Mouse (Mus musculus) midbrain, embryonic 15.5 days (tissue): ENCODE results near the gene Cbwd1. TPM values are rescaled to one million over a fixed set of nuclear protein-coding genes. Genes with fewer than 3 reads are reported as not detected.
"Not testable (repeated sequence)": the region's sequence is repeated elsewhere in the genome, so short reads cannot be mapped to it uniquely, and the experiment has no call there.

Source experiments
- ATAC-seq: fragments of 200-750 bp; cut with Nextera tagmentation; replicated peaks from 2 replicates; pipeline ENCODE4 v1.8.0; 2017; ENCODE audit warnings: moderate TSS enrichment
- H3K27ac ChIP-seq: fragments of 300-500 bp; sonication (generic); 2 replicates; pipeline ENCODE4 v1.5.1; 2015; ENCODE audit warnings: mild to moderate bottlenecking, inconsistent platforms
- H3K27me3 ChIP-seq: fragments of 300-500 bp; sonication (generic); replicated peaks from 2 replicates; pipeline ENCODE4 v1.6.1; 2015; ENCODE audit warnings: inconsistent platforms
- H3K36me3 ChIP-seq: fragments of 300-500 bp; sonication (generic); replicated peaks from 2 replicates; pipeline ENCODE4 v1.6.1; 2015; ENCODE audit warnings: inconsistent platforms
- H3K4me1 ChIP-seq: fragments of 300-500 bp; sonication (generic); 2 replicates; pipeline ENCODE4 v1.6.1; 2015; ENCODE audit warnings: inconsistent platforms
- H3K4me2 ChIP-seq: fragments of 300-500 bp; sonication (generic); 2 replicates; pipeline ENCODE4 v1.6.1; 2015; ENCODE audit warnings: inconsistent platforms, mild to moderate bottlenecking, moderate library complexity
- H3K4me3 ChIP-seq: fragments of 300-500 bp; sonication (generic); 2 replicates; pipeline ENCODE4 v1.5.1; 2015; ENCODE audit warnings: mild to moderate bottlenecking, inconsistent platforms
- H3K9ac ChIP-seq: fragments of 300-500 bp; sonication (generic); 2 replicates; pipeline ENCODE4 v1.6.1; 2015; ENCODE audit warnings: mild to moderate bottlenecking, inconsistent platforms
- H3K9me3 ChIP-seq: fragments of 300-500 bp; sonication (generic); 2 replicates; pipeline ENCODE4 v1.6.1; 2016; ENCODE audit warnings: inconsistent platforms
- WGBS: fragments of 180-500 bp; shearing (Covaris S2); methylation state at CpG from one replicate; pipeline ENCODE4 v1.1.7; 2015; ENCODE audit warnings: mixed read lengths; 5-methylcytosine and 5-hydroxymethylcytosine counted together
- polyA plus RNA-seq: library from polyadenylated mRNA; unstranded; fragments of >200 nt; fragmentation: Nextera tagmentation; extraction: Ambion mirVana; gene quantifications from 2 replicates; pipeline ENCODE4 v1.2.1, GENCODE M21; 2015

Gene Cbwd1
- polyA plus RNA-seq, 1 experiment from 2014 or later, result 13.1 TPM

DNA sequence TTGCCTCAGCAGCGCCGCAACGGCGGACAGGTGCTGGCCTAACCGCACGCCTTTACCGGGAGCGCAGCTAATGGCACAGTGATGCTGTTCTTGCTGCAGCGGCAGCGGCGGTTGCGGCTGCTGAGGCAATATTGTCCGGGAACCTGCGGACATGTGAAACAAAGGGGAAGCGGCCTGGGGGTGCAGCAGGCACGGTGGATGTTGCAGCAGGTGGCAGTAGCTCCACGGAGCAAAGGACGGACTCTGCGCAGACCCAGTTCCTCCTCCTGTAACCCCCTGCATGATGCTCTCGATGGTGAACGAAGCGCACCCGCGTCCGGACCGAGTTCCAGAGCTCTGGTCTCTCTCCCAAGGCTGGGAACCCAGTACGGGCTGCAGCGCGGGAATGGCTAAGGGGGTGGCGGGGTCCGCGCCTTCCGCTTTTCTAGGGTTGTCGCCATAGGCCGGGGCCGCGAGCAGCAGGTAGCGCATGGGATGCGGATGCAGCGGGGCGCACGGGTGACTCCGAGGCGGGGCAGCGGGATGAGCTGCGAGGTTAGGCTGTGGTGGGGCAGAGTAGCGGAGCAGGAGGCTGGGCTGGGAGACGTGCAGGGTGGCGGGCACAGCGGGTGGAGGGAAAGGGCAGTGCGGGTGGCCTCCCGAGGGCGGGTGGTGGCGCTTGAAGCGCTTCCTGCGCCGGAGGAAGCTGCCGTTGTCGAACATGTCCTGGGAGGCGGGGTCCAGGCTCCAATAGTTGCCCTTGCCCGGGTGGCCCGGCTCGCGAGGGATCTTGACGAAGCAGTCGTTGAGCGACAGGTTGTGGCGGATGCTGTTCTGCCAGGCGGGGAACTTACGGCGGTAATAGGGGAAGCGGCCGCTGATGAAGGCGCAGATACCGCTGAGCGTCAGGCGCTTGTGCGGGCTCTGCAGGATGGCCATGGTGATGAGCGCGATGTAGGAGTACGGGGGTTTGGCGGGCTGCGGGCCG is 61.5 kb downstream of the Cbwd1 start:
- Histone ChIP-seq H3K36me3 (no peaks in the 10 kb centered on the region), H3K27ac (no peak overlapping the region), H3K9me3 (no peaks in the 10 kb centered on the region), H3K9ac (no peak overlapping the region; the same call in 1 of the 2 replicates), H3K4me3 (peak overlapping the region; percentile 36), H3K27me3 (peaks cover 81% of the 10 kb centered on the region), H3K4me2 (peak overlapping the region; percentile 62), H3K4me1 (peaks cover 30% of the 10 kb centered on the region)
- under 1% methylated on average over 83 of the region's 84 CpGs for WGBS
- peak; percentile 57 for ATAC-seq

DNA sequence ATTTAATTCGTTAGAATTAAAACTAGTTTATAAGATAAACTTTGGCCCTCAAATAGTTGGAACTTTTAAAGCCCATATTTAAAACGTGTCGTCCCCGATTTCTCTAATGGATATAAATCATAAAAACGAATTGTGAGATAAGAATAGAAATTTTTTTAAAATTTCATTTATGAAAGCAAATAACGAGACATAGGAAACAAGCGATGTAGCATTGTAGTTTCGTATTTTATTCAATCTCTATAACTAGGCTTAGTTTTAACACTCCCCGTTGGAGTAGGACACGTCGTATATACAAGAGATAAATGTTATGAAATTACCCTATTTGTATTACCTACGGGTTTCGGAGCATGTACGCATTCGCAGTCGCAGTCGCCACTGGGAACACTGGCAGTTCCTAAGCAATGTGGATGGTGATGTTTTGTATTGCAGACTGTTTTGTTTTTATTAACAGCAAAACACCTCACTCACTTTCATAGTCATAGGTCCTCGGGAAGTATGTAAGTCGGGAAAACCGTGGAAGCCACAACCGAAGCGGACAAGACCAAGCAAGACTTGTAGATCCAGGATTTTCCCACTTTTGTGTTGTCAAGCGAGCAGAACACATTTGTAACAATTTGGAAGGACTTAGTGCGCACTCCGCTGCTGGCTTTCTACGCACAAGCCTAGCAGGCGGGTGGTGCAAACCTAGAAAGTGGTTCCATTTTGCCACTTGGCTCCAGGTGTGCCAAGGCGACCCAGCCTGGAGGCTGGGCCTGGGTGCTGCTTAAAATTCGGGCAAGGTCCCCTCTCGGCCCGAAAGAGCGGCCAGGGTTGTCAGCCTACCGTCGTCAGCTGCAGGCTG is 62.5 kb downstream of the Cbwd1 start:
- Histone ChIP-seq H3K4me3 (peak overlapping the region; percentile 36), H3K9me3 (no peaks in the 10 kb centered on the region), H3K27ac (no peak overlapping the region), H3K4me2 (peak overlapping the region; percentile 62), H3K36me3 (no peaks in the 10 kb centered on the region), H3K4me1 (peaks cover 30% of the 10 kb centered on the region), H3K9ac (no peak overlapping the region), H3K27me3 (peaks cover 75% of the 10 kb centered on the region)
- 2% methylated on average over 34 of the region's 34 CpGs for WGBS
- no peak for ATAC-seq

DNA sequence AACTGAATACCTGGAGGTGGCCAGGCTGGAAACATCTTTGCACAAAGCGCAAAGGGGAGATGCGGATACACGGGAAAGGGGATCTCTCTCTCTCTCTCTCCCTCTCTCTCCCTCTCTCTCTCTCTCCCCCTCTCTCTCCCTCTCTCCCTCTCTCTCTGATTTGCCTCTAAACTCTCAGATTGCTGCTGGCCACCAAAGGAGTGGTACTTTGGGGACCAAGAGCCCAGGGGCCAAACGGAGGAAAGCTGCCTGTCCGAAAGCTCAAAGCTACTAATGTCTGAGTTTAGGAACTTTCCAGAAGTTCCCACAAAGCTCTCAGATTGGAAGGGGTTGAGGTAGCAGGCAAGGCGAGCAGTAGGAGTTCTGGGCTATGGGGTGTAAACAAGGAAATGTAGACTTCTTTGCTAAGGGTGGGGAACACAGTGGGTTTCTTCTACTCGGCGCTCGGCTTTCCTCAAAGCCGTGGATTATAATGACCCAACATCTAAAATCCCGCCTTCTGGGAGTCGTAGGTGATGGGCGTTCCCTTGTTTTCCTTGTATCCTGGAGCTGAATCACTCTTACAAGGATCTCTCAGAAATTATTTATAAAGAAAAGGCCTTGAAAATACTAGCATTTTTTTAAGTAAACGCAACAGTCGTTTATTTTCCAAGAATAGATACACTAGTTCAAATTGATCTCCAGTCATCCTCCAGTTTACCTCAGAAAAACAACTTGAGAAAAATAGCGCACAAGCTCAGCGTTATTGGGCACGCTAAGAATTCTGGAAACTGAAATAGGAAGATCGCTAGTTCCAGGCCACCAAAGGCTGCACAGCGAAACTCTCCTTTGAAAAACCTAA is 63.3 kb downstream of the Cbwd1 start:
- under 1% methylated on average over 20 of the region's 20 CpGs for WGBS
- Histone ChIP-seq H3K4me2 (no peak overlapping the region), H3K27me3 (peaks cover 70% of the 10 kb centered on the region), H3K36me3 (no peaks in the 10 kb centered on the region), H3K9me3 (no peaks in the 10 kb centered on the region), H3K9ac (no peak overlapping the region), H3K4me3 (no peak overlapping the region), H3K27ac (no peak overlapping the region), H3K4me1 (peaks cover 30% of the 10 kb centered on the region)
- no peak for ATAC-seq

DNA sequence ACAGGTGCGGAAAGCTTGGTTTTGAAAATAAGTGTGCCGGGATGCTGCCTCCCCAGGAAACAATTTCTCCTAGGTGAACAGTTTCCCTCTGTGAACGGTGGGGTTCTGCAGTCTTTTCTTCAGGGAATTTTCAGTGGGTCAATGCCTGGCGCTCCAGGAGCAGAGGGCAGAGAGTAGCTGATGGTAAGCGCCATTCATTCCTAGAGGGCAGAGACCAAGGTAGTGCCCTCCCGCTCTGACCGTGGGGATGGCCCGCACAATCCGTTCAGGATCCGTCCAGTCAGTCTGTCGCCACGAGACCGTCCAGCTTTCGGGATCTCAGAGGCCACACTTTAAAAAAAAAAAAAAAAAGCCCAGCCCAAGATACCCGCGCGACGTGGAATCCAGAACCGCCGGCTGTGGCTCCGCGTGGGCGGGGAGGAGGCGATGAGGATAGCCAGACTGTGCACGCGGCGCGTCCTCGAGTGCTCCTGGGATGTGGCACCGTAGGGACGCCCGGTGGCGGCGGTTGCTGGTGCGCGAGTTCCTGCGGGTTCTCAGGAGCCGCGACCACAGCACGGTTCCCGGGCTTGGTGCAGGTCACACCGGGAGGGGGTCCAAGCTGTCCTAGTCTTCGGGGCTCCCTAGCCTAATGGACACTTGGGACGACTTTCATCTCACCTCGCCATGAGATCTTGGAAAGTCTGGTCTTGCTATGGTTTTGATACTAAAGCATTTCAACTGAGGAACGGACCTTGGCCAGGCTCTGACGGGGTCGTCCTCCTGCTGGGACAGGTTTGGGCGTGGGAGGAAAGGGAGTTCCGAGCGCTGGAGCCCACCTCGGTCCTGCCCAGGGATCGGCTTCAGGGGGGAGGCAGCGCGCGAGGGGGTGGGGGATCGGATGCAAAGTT is 64.2 kb downstream of the Cbwd1 start:
- Histone ChIP-seq H3K27me3 (peaks cover 61% of the 10 kb centered on the region), H3K27ac (no peak overlapping the region), H3K36me3 (no peaks in the 10 kb centered on the region), H3K4me3 (peak overlapping the region; percentile 13; the same call in 1 of the 2 replicates), H3K4me1 (peaks cover 30% of the 10 kb centered on the region), H3K4me2 (peak overlapping the region; percentile 28; the same call in 1 of the 2 replicates), H3K9ac (no peak overlapping the region), H3K9me3 (no peaks in the 10 kb centered on the region)
- no peak for ATAC-seq
- WGBS, result 2% methylated on average over 57 of the region's 57 CpGs

DNA sequence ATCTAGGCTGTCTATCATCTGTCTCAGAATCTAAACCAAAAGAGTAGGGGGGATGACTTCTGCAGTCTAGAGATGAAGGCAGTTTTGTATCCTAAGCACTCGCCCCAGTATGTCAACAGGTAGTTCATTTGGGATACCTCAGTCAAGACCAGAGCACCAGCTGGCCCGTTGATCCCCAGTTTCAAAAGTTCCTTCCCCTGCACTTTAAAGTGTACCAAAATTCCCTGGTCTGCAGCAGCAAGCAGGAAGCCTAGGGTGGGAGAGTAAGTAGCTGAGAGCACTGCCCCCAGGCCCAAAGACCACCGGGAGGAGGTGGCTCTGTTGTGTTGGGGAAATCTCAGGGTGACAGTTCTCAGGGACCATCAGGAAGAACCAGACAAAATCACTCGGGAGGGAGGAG is 64.9 kb downstream of the Cbwd1 start:
- Histone ChIP-seq H3K9ac (no peak overlapping the region), H3K27me3 (peaks cover 54% of the 10 kb centered on the region), H3K27ac (no peak overlapping the region), H3K9me3 (no peaks in the 10 kb centered on the region), H3K4me3 (no peak overlapping the region), H3K4me1 (peaks cover 30% of the 10 kb centered on the region), H3K36me3 (no peaks in the 10 kb centered on the region), H3K4me2 (no peak overlapping the region)
- ATAC-seq, result no peak
- 29% methylated on average over 4 of the region's 4 CpGs for WGBS

DNA sequence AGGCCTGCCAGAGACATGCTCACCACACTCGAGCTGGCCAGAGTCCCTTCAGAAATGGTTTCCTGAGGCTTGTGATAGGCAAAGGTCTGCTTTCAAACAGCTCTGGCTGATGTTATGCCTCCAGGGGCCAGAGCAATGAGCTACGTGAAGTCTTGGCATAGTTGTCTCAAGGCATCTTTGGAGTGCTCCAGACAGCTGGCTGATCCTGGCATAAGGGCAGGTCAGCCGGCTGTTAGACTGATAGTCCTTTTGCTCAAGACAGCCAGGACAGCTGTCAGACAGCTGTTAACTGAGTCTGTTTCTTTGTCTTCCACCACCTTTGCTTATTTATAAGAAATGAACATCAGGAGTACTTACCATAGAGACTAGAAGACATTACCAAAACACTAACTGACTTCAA is 74.5 kb downstream of the Cbwd1 start:
- H3K4me2 ChIP-seq, result no peak overlapping the region
- no peaks in the 10 kb centered on the region for H3K36me3 ChIP-seq
- peaks cover 8% of the 10 kb centered on the region for H3K27me3 ChIP-seq
- no peak overlapping the region for H3K27ac ChIP-seq
- H3K9ac ChIP-seq, result no peak overlapping the region
- 79% methylated on average over 3 of the region's 3 CpGs for WGBS
- no peaks in the 10 kb centered on the region for H3K4me1 ChIP-seq
- no peak overlapping the region for H3K4me3 ChIP-seq
- ATAC-seq, result no peak
- no peaks in the 10 kb centered on the region for H3K9me3 ChIP-seq

DNA sequence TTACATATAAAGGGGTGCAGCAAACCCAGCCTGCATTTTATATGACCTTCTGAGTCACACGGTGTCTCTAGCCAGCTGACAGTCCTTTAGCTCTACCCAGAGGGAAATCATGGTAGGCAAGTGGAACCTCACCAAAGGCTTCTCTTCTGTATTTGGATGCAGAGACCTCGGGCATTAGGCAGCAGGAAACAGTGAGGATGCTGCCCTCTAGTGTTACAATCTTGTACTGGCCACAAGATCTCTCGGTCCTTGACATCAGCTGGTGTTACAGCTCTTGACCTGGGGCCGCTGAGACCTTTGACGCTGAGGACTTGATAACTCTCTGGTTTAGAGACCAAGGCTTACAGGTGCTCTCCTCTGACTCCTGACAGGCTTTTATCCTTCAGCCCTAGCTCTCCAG is 75.9 kb downstream of the Cbwd1 start:
- Histone ChIP-seq H3K4me1 (no peaks in the 10 kb centered on the region), H3K27ac (no peak overlapping the region), H3K9me3 (no peaks in the 10 kb centered on the region), H3K9ac (no peak overlapping the region), H3K36me3 (no peaks in the 10 kb centered on the region), H3K27me3 (peaks cover 8% of the 10 kb centered on the region), H3K4me3 (no peak overlapping the region), H3K4me2 (no peak overlapping the region)
- 7% methylated on average over 5 of the region's 5 CpGs for whole genome bisulfite sequencing
- peak; percentile 30; the same call in 1 of the 2 replicates for ATAC-seq

DNA sequence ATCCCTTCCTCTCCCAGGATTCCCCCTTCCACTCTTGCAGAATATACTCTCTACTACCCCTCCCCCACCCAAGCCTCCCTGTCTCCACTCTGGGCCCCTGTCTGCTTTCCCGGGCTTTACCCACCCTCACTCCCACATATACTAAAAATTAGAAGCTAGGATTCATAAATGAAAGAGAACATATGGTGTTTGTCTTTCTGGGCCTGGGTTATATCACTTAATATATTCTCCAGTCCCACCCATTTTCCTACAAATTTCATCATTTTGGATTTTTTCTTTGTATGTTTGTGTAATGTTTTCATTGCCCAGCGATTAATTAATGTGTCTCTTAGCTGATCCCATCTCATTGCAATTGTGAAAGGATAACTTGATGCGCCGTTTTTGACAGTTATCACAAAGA is 80.2 kb downstream of the Cbwd1 start:
- Histone ChIP-seq H3K36me3 (no peaks in the 10 kb centered on the region), H3K27me3 (peaks cover 7% of the 10 kb centered on the region), H3K4me1 (no peaks in the 10 kb centered on the region), H3K27ac (no peak overlapping the region), H3K4me3 (no peak overlapping the region), H3K4me2 (no peak overlapping the region), H3K9ac (no peak overlapping the region), H3K9me3 (0 out of 2 replicates have a peak, but pooled peaks cover 2% of the 10 kb centered on the region)
- WGBS, result 62% methylated on average over 4 of the region's 4 CpGs
- no peak for ATAC-seq

DNA sequence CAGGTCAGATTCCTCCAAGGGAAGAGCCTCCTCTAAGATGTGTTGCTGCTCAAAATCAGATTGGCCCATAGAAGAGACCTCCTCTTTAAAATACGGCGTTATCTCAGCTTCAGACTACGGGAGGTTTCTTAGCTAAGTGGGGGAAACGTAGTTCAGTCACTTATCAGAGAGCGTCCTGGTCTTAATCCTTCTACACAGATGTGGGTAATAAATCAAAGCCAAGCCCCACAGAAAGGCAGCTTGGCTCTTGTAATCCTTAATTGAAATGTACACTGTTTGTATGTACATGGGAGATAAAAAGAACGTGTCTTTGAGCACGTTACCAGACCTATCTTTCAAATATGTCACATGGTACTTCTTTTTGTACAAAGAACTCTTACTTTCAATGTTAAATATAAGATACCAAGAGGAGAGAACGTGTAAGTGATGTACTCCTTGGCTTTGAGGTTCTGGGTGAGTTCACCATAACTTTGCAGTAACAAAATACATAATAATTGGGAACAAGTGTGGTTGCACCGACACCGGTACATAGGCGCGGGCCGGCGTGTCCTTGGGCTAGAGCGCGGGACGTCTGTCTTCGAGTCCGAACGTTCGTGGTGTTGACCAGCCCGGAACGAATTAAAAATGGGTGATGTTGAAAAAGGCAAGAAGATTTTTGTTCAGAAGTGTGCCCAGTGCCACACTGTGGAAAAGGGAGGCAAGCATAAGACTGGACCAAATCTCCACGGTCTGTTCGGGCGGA is 86.1 kb downstream of the Cbwd1 start, which contains the start of gene Gm10053:
TSS of gene Gm10053 (plus strand) at position 558 of the 742 bp plus-strand sequence.
- H3K27ac ChIP-seq, H3K9me3 ChIP-seq, H3K9ac ChIP-seq, H3K27me3 ChIP-seq, H3K36me3 ChIP-seq, H3K4me3 ChIP-seq, H3K4me2 ChIP-seq, H3K4me1 ChIP-seq, ATAC-seq: not testable (repeated sequence)
- WGBS, result 83% methylated on average over 23 of the region's 26 CpGs

DNA sequence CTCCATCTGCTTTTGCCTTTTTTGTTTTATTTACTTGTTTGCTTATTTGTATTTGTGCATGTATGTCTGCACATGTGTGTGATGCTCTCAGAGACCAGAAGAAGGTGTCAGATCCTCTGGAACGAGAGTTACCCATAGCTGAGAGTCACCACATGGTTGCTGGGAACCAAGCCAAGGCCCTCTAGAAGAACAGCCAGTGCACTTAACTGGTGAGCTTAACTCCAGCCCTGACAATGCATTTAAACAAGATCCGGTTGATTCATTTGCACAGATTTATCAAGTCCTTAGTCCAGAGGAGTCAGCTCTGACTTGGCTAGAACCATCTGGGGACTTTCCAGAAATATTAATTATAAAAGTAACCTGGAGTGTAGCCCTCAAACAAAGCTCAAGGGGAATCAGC is 87.5 kb downstream of the Cbwd1 start:
- 62% methylated on average over 2 of the region's 2 CpGs for WGBS
- Histone ChIP-seq H3K9ac (no peak overlapping the region), H3K4me2 (no peak overlapping the region), H3K27me3 (no peaks in the 10 kb centered on the region), H3K36me3 (no peaks in the 10 kb centered on the region), H3K4me1 (no peaks in the 10 kb centered on the region), H3K27ac (no peak overlapping the region), H3K9me3 (0 out of 2 replicates have a peak, but pooled peaks cover 2% of the 10 kb centered on the region), H3K4me3 (no peak overlapping the region)
- ATAC-seq, result no peak
